Mouse (Mus musculus): ENCODE data around the gene Sema4b.

DNA sequence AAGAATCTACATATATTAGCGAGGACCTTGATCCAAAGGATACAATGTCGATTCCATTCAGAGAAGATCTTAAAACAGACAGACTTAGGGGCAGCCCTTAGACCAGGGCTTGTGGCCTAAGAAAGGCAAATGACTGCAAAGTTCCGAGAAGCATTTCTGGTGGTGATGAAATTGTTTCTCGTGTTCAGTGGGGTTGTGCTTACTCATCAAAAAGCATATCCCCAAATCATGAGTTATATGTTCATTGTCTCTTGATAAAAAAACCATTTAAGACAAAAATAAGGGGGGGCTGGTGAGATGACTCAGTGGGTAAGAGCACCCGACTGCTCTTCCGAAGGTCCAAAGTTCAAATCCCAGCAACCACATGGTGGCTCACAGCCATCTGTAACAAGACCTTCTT lies 7.3 kb upstream of the Sema4b start:
- TF ChIP-seq CTCF (IDR thresholded peaks at IDR 0.05), result no peak
- TF ChIP-seq EP300 (IDR thresholded peaks at IDR 0.05), result no peak
